Mouse (Mus musculus) thymus, postnatal 10 days (tissue): Measurements from ENCODE around the gene Sdsl.
A peak's percentile ranks its signal among the peaks of the same experiment; 100 is the strongest.

ENCODE experiments used
- DNase-seq, 2 experiments: peaks; one replicate each; pipeline ENCODE4 v3.0.0; 2021; ENCODE audit warnings: low spot score in 2 of 2

The Sdsl gene

GRCm38 (mm10) chr5:120429692-120430091, 42.9 kb downstream of the Sdsl start:
- DNase-seq = no peak

- no peak for DNase-seq
These were observed 43.6 kb downstream of the Sdsl start for GRCm38 (mm10) chr5:120428990-120429389.

GRCm38 (mm10) chr5:120428189-120428838, 44.3 kb downstream of the Sdsl start:
- DNase-seq = no peak

- DNase-seq = no peak
These were observed 45.1 kb downstream of the Sdsl start for GRCm38 (mm10) chr5:120427451-120427938.

- DNase-seq = no peak
These were observed 46.0 kb downstream of the Sdsl start for GRCm38 (mm10) chr5:120426572-120426971.

- no peak for DNase-seq
These were observed 46.9 kb downstream of the Sdsl start for GRCm38 (mm10) chr5:120425711-120426110.

- no peak for DNase-seq
These were observed 48.0 kb downstream of the Sdsl start for GRCm38 (mm10) chr5:120424657-120425056.

- peak; percentile 24 to 79 for DNase-seq
These were observed 48.6 kb downstream of the Sdsl start for GRCm38 (mm10) chr5:120424039-120424438.

GRCm38 (mm10) chr5:120420106-120420505, 52.5 kb downstream of the Sdsl start:
- no peak for DNase-seq

GRCm38 (mm10) chr5:120413436-120413835, 59.2 kb downstream of the Sdsl start:
- no peak for DNase-seq

- no peak for DNase-seq
These were observed 62.9 kb downstream of the Sdsl start for GRCm38 (mm10) chr5:120409385-120410378.

- no peak for DNase-seq
These were observed 63.7 kb downstream of the Sdsl start for GRCm38 (mm10) chr5:120408933-120409332.
